Mouse (Mus musculus): ENCODE data around the gene Cavin1.

DNA sequence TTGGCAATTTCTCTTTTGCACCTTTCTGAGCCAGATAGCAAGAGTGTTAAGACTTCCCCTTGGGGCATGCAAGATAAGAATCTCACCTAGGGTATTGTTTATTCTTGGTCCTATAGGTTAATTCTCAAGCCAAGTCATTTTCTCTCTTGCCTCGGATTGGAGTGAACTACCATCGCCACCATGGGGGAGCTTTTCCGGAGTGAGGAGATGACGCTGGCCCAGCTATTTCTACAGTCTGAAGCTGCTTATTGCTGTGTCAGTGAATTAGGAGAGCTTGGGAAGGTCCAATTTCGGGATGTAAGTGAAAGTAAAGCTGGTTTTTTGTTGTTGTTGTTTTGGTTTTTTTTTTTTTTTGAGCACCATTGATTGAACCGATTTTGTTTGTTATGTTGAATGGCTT lies 41.0 kb upstream of the Cavin1 start:
- no peak for TF ChIP-seq CTCF (conservative IDR thresholded peaks at IDR 0.05 in 1 of 2, IDR thresholded peaks at IDR 0.05 in 1 of 2; ENCODE audit: low read depth in 2 of 2, low read length in 2 of 2)
- no peak for TF ChIP-seq ELF1 (IDR thresholded peaks at IDR 0.05; ENCODE audit: low read depth, low read length)
- no peak for TF ChIP-seq ZKSCAN1 (IDR thresholded peaks at IDR 0.05; ENCODE audit: borderline replicate concordance, low read depth, low read length)
- no peak for TF ChIP-seq POLR2A (IDR thresholded peaks at IDR 0.05; ENCODE audit: low read depth, low read length)
- TF ChIP-seq JUND (conservative IDR thresholded peaks at IDR 0.05; ENCODE audit: low read depth, low read length), result no peak
- no peak for TF ChIP-seq EP300 (IDR thresholded peaks at IDR 0.05; ENCODE audit: low read length)
- no peak for TF ChIP-seq SIN3A (IDR thresholded peaks at IDR 0.05; ENCODE audit: low read length)
- TF ChIP-seq BHLHE40 (IDR thresholded peaks at IDR 0.05; ENCODE audit: low read depth, low read length), result no peak
- TF ChIP-seq KAT2A (IDR thresholded peaks at IDR 0.05; ENCODE audit: insufficient replicate concordance, low read length), result no peak
- TF ChIP-seq ZNF384 (IDR thresholded peaks at IDR 0.05; ENCODE audit: low read depth, low read length), result peak; percentile 56; the same call in 1 of the 2 replicates

Measured in CH12.LX (cell line).